22 mouse cellular contexts compared by ENCODE assay signal in genomic region chr2:40851580-40851979, GRCm38 (mm10).
DNase-seq lines count a peak whose midpoint lies in the region; ATAC-seq lines count a peak whose summit lies in the region.
"Had no signal": no experiment of that assay in that cellular context is flagged by ENCODE, and none has a peak within 500 bp of the region (broad histone marks: within the 10 kb centered on the region; RNA-seq: fewer than 3 reads in every experiment).

No protein-coding gene starts in this region.

- no peak overlapping the region for H3K4me2 ChIP-seq in forebrain, embryonic 11.5 days (ENCODE audit: low read depth, low read length, severe bottlenecking)
- H3K4me2 ChIP-seq in forebrain, embryonic 16.5 days (ENCODE audit: low read length) = no peak overlapping the region
- no peak overlapping the region for H3K4me2 ChIP-seq in midbrain, embryonic 12.5 days (replicated peaks)
- H3K4me2 ChIP-seq: embryonic facial prominence, embryonic 13.5 days; forebrain, embryonic 15.5 days; hindbrain, embryonic 12.5 days had no signal

- no peak overlapping the region for H3K27ac ChIP-seq in forebrain, embryonic 11.5 days (ENCODE audit: low read depth, low read length)
- no peak overlapping the region for H3K27ac ChIP-seq in forebrain, embryonic 16.5 days (ENCODE audit: low read length)
- H3K27ac ChIP-seq in midbrain, embryonic 12.5 days (replicated peaks) = no peak overlapping the region
- no peak overlapping the region for H3K27ac ChIP-seq in midbrain, embryonic 10.5 days (replicated peaks)
- H3K27ac ChIP-seq: embryonic facial prominence, embryonic 13.5 days; forebrain, embryonic 15.5 days; heart, embryonic 10.5 days; hindbrain, embryonic 12.5 days had no signal

- H3K27me3 ChIP-seq in forebrain, embryonic 11.5 days (ENCODE audit: control insufficient read depth, insufficient read depth, low read length) = no peaks in the 10 kb centered on the region
- no peaks in the 10 kb centered on the region for H3K27me3 ChIP-seq in forebrain, embryonic 16.5 days (replicated peaks; ENCODE audit: control insufficient read depth, insufficient read depth, low read length)
- H3K27me3 ChIP-seq in midbrain, embryonic 12.5 days = no peaks in the 10 kb centered on the region
- H3K27me3 ChIP-seq in midbrain, embryonic 10.5 days (ENCODE audit: low read depth, poor library complexity, severe bottlenecking) = no peaks in the 10 kb centered on the region
- H3K27me3 ChIP-seq: CH12.LX; embryonic facial prominence, embryonic 13.5 days; forebrain, embryonic 15.5 days; hindbrain, embryonic 12.5 days; Patski had no signal

- 0 out of 2 replicates have a peak, but pooled peaks have one; percentile 21 for ATAC-seq in forebrain, embryonic 11.5 days (replicated peaks; ENCODE audit: low FRiP score)
- ATAC-seq in forebrain, embryonic 16.5 days = no peak
- 0 out of 2 replicates have a peak, but pooled peaks have one; percentile 30 for ATAC-seq in midbrain, embryonic 12.5 days (ENCODE audit: low FRiP score, low read depth)
- ATAC-seq: activated CD4-positive, CD25-positive, alpha-beta regulatory T cell, adult 4 months; forebrain, embryonic 15.5 days; hindbrain, embryonic 16.5 days; Patski had no signal

- H3K9me3 ChIP-seq in forebrain, embryonic 11.5 days (ENCODE audit: control insufficient read depth, low read length) = no peaks in the 10 kb centered on the region
- H3K9me3 ChIP-seq in forebrain, embryonic 16.5 days (ENCODE audit: control insufficient read depth, low read length) = no peaks in the 10 kb centered on the region
- no peaks in the 10 kb centered on the region for H3K9me3 ChIP-seq in midbrain, embryonic 12.5 days
- H3K9me3 ChIP-seq in midbrain, embryonic 10.5 days (replicated peaks) = no peaks in the 10 kb centered on the region
- H3K9me3 ChIP-seq: embryonic facial prominence, embryonic 13.5 days; forebrain, embryonic 15.5 days; heart, embryonic 10.5 days; hindbrain, embryonic 12.5 days had no signal

- WGBS in forebrain, embryonic 11.5 days = 60% methylated on average over 2 of the region's 2 CpGs
- WGBS in forebrain, embryonic 16.5 days = 50% methylated on average over 2 of the region's 2 CpGs
- WGBS in midbrain, embryonic 12.5 days = 31% methylated on average over 2 of the region's 2 CpGs
- 54% methylated on average over 2 of the region's 2 CpGs for WGBS in midbrain, embryonic 10.5 days

- DNase-seq in forebrain, embryonic 11.5 days (ENCODE audit: low spot score) = no peak
- no peak for DNase-seq in midbrain, embryonic 10.5 days (ENCODE audit: low spot score)
- DNase-seq in retina, embryonic 14.5 days (ENCODE audit: low spot score) = peak; percentile 5
- no peak for DNase-seq in retina, postnatal 1 day
- DNase-seq: adrenal gland, postnatal 14 days; cerebellum, adult 18-20 months; cerebellum, adult 9-11 months; cerebellum, postnatal 36 days; gastrocnemius, postnatal 10 days; heart, adult 18-20 months; heart, postnatal 10 days; heart, postnatal 4 days had no signal

- H3K36me3 ChIP-seq in forebrain, embryonic 11.5 days (ENCODE audit: control insufficient read depth, insufficient read depth, low read length) = no peaks in the 10 kb centered on the region
- no peaks in the 10 kb centered on the region for H3K36me3 ChIP-seq in forebrain, embryonic 16.5 days (ENCODE audit: control insufficient read depth, insufficient read depth)
- no peaks in the 10 kb centered on the region for H3K36me3 ChIP-seq in midbrain, embryonic 12.5 days
- no peaks in the 10 kb centered on the region for H3K36me3 ChIP-seq in midbrain, embryonic 10.5 days
- H3K36me3 ChIP-seq: embryonic facial prominence, embryonic 13.5 days; forebrain, embryonic 15.5 days; heart, embryonic 10.5 days; hindbrain, embryonic 12.5 days had no signal

- no peak overlapping the region for H3K4me3 ChIP-seq in forebrain, embryonic 11.5 days (ENCODE audit: low read depth, low read length)
- no peak overlapping the region for H3K4me3 ChIP-seq in forebrain, embryonic 16.5 days (replicated peaks; ENCODE audit: low read length)
- H3K4me3 ChIP-seq in midbrain, embryonic 12.5 days = no peak overlapping the region
- H3K4me3 ChIP-seq in midbrain, embryonic 10.5 days = no peak overlapping the region
- H3K4me3 ChIP-seq: embryonic facial prominence, embryonic 13.5 days; forebrain, embryonic 15.5 days; heart, embryonic 10.5 days; hindbrain, embryonic 12.5 days had no signal

- H3K9ac ChIP-seq in forebrain, embryonic 11.5 days (ENCODE audit: low read length) = no peak overlapping the region
- H3K9ac ChIP-seq in forebrain, embryonic 16.5 days (replicated peaks; ENCODE audit: low read depth, low read length) = no peak overlapping the region
- no peak overlapping the region for H3K9ac ChIP-seq in midbrain, embryonic 12.5 days (replicated peaks)
- H3K9ac ChIP-seq: embryonic facial prominence, embryonic 13.5 days; forebrain, embryonic 15.5 days; hindbrain, embryonic 12.5 days had no signal

- no peaks in the 10 kb centered on the region for H3K4me1 ChIP-seq in forebrain, embryonic 11.5 days (replicated peaks; ENCODE audit: control insufficient read depth, insufficient read depth, low read length)
- no peaks in the 10 kb centered on the region for H3K4me1 ChIP-seq in forebrain, embryonic 16.5 days (replicated peaks; ENCODE audit: control insufficient read depth, insufficient read depth, low read length)
- no peaks in the 10 kb centered on the region for H3K4me1 ChIP-seq in midbrain, embryonic 12.5 days
- no peaks in the 10 kb centered on the region for H3K4me1 ChIP-seq in midbrain, embryonic 10.5 days
- H3K4me1 ChIP-seq: embryonic facial prominence, embryonic 13.5 days; forebrain, embryonic 15.5 days; heart, embryonic 10.5 days; hindbrain, embryonic 12.5 days had no signal
